Comparison of ENCODE assay signal across 7 mouse cellular contexts in the genomic region with DNA sequence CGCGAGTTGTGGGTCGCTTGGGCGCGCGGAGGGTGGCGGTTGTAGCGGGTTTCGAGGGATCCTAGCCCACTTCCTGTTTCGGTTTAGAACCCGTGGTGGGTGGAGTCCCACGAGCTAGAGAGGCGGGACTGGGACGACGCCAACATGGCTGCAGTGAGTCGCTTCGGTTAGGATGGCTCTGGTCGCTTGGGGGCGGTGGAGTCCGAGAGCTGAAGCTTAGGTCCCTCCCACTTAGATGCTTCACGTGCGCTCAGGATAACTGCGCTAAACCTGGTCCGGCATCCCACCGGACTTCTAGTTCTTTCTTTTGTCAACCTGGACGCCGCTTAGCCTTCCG. TPM values are rescaled to one million over a fixed set of nuclear protein-coding genes. Genes with fewer than 3 reads are reported as not detected.
DNase-seq lines count a peak whose midpoint lies in the region; ATAC-seq lines count a peak whose summit lies in the region.

TSS of gene 2610002M06Rik (minus strand) at position 117 of the 337 bp plus-strand sequence.

- H3K4me2 ChIP-seq in intestine, embryonic 14.5 days (ENCODE audit: low read length): peak within 1 kb of the TSS; percentile 52

- 12% methylated on average over 27 of the region's 28 CpGs for WGBS in intestine, embryonic 14.5 days

- peak; percentile 63 to 71 for DNase-seq in adrenal gland, adult 18-20 months (ENCODE audit: low spot score in 2 of 2)
- peak; percentile 89 for DNase-seq in embryo, embryonic 10.5 days (ENCODE audit: low spot score)
- DNase-seq in gastrocnemius, postnatal 14 days: peak; percentile 88
- peak; percentile 86 for DNase-seq in intestine, embryonic 14.5 days (ENCODE audit: low spot score)
- peak; percentile 84 to 89 for DNase-seq in left cerebral cortex, postnatal 14 days (ENCODE audit: low spot score in 2 of 2)
- peak; percentile 89 for DNase-seq in mesoderm, embryonic 11.5 days (ENCODE audit: low read depth, low spot score)
- DNase-seq in skeletal muscle tissue, adult 2 months (ENCODE audit: low read depth, low spot score): peak; percentile 75

- H3K9me3 ChIP-seq in intestine, embryonic 14.5 days (ENCODE audit: control insufficient read depth, low read length): no peaks in the 10 kb centered on the region

- intact Hi-C loops in gastrocnemius, postnatal 14 days (cut with DNase I; ENCODE audit: low total_unique reads): no loop called here
- intact Hi-C loops in left cerebral cortex, postnatal 14 days (cut with DNase I): loop anchor here (5.0 kb wide), 1 partner anchor 721 kb away; no protein-coding TSS in a partner anchor

- ATAC-seq in intestine, embryonic 14.5 days (replicated peaks; ENCODE audit: low FRiP score, low TSS enrichment, low read depth): peak; percentile 97

- no peak within 1 kb of the TSS for H3K27ac ChIP-seq in intestine, embryonic 14.5 days (ENCODE audit: low read depth)

- no peaks in the 10 kb centered on the region for H3K4me1 ChIP-seq in intestine, embryonic 14.5 days (replicated peaks; ENCODE audit: control insufficient read depth, insufficient read depth, low read length)

- peak within 1 kb of the TSS; percentile 60 for H3K9ac ChIP-seq in intestine, embryonic 14.5 days (ENCODE audit: low read length)

- no peaks in the 10 kb centered on the region for H3K36me3 ChIP-seq in intestine, embryonic 14.5 days (ENCODE audit: control insufficient read depth, insufficient read depth, low read length)

- H3K4me3 ChIP-seq in intestine, embryonic 14.5 days (ENCODE audit: low read depth, low read length): peak within 1 kb of the TSS; percentile 51

- no peaks in the 10 kb centered on the region for H3K27me3 ChIP-seq in intestine, embryonic 14.5 days (replicated peaks; ENCODE audit: control insufficient read depth, insufficient read depth, low read length)

RNA-seq across cellular contexts. Expression of gene 2610002M06Rik, which starts in this region (rescaled TPM):
- 1 to 10 TPM; 6.5 to 9.2 TPM for total RNA-seq in adrenal gland, adult 18-20 months (2021)
- 1 to 10 TPM; 3.1 to 3.9 TPM for total RNA-seq in gastrocnemius, postnatal 14 days (2021)
- polyA plus RNA-seq in intestine, embryonic 14.5 days (2014; fragmentation: Nextera tagmentation; extraction: Ambion mirVana): 13.5 and 14.4 TPM in 2 replicates
- total RNA-seq in left cerebral cortex, postnatal 14 days (2021): 10 to 100 TPM; 35.7 to 38.0 TPM
